8 mouse cellular contexts compared by ENCODE assay signal in the genomic region with DNA sequence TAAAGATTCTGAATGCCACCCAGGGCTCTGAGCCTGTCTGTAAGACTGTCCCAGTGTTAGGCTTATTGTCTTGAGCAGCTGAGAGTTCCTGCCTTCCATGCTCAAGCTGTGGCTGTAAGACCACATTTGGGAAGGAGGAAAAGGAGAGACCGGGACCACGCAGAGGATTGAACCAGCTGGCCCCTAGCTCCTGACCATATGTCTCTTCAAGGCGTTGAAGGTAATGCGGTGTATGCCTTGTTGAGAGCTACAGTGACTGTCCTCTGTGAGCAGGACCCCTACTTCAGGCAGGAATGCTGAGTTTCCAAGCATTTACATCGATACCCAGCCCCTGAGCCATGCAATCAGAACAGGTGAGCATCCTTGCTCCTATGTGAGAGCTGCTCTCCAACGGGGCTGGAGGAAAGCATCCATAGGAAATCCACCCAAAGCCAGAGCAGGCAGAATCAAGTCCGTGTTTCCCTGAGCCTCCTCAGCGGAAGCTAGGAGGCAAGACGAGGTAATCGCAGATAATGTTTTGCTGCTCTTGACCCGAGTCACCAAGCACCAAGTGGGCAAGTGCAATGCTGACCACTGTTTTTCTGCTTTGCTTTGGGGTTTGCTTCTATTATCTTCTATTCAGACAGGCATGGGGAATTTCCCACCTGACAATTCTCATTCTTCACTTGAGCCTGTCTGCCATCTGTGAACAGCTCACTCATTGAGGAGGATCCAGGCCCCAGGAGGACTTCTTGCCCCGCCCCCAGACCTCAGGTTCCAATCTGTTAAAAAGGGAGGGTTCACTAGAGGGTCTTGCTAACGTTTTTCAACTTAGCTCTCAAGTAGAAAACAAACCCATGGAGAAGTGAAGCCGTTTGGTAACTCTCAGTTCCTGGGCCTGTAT. TPM values are rescaled to one million over a fixed set of nuclear protein-coding genes. Genes with fewer than 3 reads are reported as not detected.
DNase-seq lines count a peak whose midpoint lies in the region; ATAC-seq lines count a peak whose summit lies in the region.

No protein-coding gene starts in this region.

- 38% methylated on average over 14 of the region's 14 CpGs for WGBS in heart, embryonic 16.5 days
- WGBS in forebrain, embryonic 13.5 days, result 36% methylated on average over 14 of the region's 14 CpGs
- WGBS in midbrain, embryonic 11.5 days, result 44% methylated on average over 14 of the region's 14 CpGs

- H3K4me3 ChIP-seq in heart, embryonic 16.5 days (ENCODE audit: low read length), result peak overlapping the region; percentile 37
- H3K4me3 ChIP-seq in forebrain, embryonic 13.5 days, result peak overlapping the region; percentile 80
- H3K4me3 ChIP-seq in midbrain, embryonic 11.5 days (ENCODE audit: low read depth, low read length), result peak overlapping the region; percentile 75; the same call in 1 of the 2 replicates

- H3K27ac ChIP-seq in heart, embryonic 16.5 days (ENCODE audit: low read length), result peak overlapping the region; percentile 65
- H3K27ac ChIP-seq in forebrain, embryonic 13.5 days, result peak overlapping the region; percentile 88
- H3K27ac ChIP-seq in midbrain, embryonic 11.5 days (ENCODE audit: low read depth, low read length), result peak overlapping the region; percentile 67

- peaks cover 40% of the 10 kb centered on the region for H3K4me1 ChIP-seq in heart, embryonic 16.5 days (ENCODE audit: control insufficient read depth, insufficient read depth, low read length)
- H3K4me1 ChIP-seq in forebrain, embryonic 13.5 days, result peaks cover 53% of the 10 kb centered on the region
- peaks cover 40% of the 10 kb centered on the region for H3K4me1 ChIP-seq in midbrain, embryonic 11.5 days (ENCODE audit: control insufficient read depth, insufficient read depth, low read length)

- intact Hi-C loops in heart, postnatal 25 days (cut with DNase I), result loop anchor here (2.0 to 10.0 kb wide), 5 partner anchors 47 to 620 kb away; no protein-coding TSS in a partner anchor

- no peak for ATAC-seq in heart, embryonic 16.5 days (replicated peaks; ENCODE audit: extremely low read depth, insufficient read depth, low FRiP score)
- 0 out of 2 replicates have a peak, but pooled peaks have one; percentile 7 for ATAC-seq in cerebellum, adult (ENCODE audit: insufficient number of reproducible peaks, low FRiP score, low TSS enrichment)
- ATAC-seq in forebrain, embryonic 13.5 days, result peak; percentile 25
- ATAC-seq in midbrain, embryonic 11.5 days (ENCODE audit: low FRiP score), result peak; percentile 26; the same call in 1 of the 2 replicates

- no peak for DNase-seq in heart, postnatal 25 days (ENCODE audit: low spot score)
- DNase-seq in midbrain, embryonic 11.5 days (ENCODE audit: low spot score, missing footprints), result no peak
- DNase-seq in adipocyte (ENCODE audit: low spot score), result no peak
- no peak for DNase-seq in urinary bladder, postnatal 10 days (ENCODE audit: low spot score)
- no peak for DNase-seq in left cerebral cortex, adult 9 months (ENCODE audit: low spot score in 2 of 2)

- H3K27me3 ChIP-seq in heart, embryonic 16.5 days (ENCODE audit: control insufficient read depth, insufficient read depth, low read length), result no peaks in the 10 kb centered on the region
- no peaks in the 10 kb centered on the region for H3K27me3 ChIP-seq in forebrain, embryonic 13.5 days
- no peaks in the 10 kb centered on the region for H3K27me3 ChIP-seq in midbrain, embryonic 11.5 days (ENCODE audit: control insufficient read depth, insufficient read depth, low read length)

- peak overlapping the region; percentile 52 for H3K9ac ChIP-seq in heart, embryonic 16.5 days (ENCODE audit: low read length)
- H3K9ac ChIP-seq in forebrain, embryonic 13.5 days, result peak overlapping the region; percentile 58
- peak overlapping the region; percentile 54 for H3K9ac ChIP-seq in midbrain, embryonic 11.5 days (ENCODE audit: low read length)

- H3K36me3 ChIP-seq in heart, embryonic 16.5 days (ENCODE audit: control insufficient read depth, insufficient read depth), result no peaks in the 10 kb centered on the region
- H3K36me3 ChIP-seq in forebrain, embryonic 13.5 days (ENCODE audit: poor library complexity, severe bottlenecking), result peaks cover 19% of the 10 kb centered on the region
- peaks cover 2% of the 10 kb centered on the region for H3K36me3 ChIP-seq in midbrain, embryonic 11.5 days (ENCODE audit: control insufficient read depth, insufficient read depth, low read length)

- H3K9me3 ChIP-seq in heart, embryonic 16.5 days (replicated peaks; ENCODE audit: control insufficient read depth, low read length), result no peaks in the 10 kb centered on the region
- no peaks in the 10 kb centered on the region for H3K9me3 ChIP-seq in forebrain, embryonic 13.5 days (replicated peaks)
- H3K9me3 ChIP-seq in midbrain, embryonic 11.5 days (ENCODE audit: control insufficient read depth, low read length), result no peaks in the 10 kb centered on the region

- peak overlapping the region; percentile 91 for H3K4me2 ChIP-seq in heart, embryonic 16.5 days (ENCODE audit: low read depth, low read length)
- peak overlapping the region; percentile 86 for H3K4me2 ChIP-seq in forebrain, embryonic 13.5 days
- peak overlapping the region; percentile 92 for H3K4me2 ChIP-seq in midbrain, embryonic 11.5 days

RNA-seq across cellular contexts. Expression of a gene that starts 3.0 kb away (rescaled TPM):
- 3.0 and 3.2 TPM in 2 replicates for polyA plus RNA-seq in heart, embryonic 16.5 days (2015; fragmentation: Nextera tagmentation; extraction: Ambion mirVana)
- 10 to 100 TPM; 30.8 to 32.3 TPM for total RNA-seq in heart, postnatal 25 days (2021)
- polyA plus RNA-seq in forebrain, embryonic 13.5 days (2015; fragmentation: Nextera tagmentation; extraction: Ambion mirVana), result 5.3 and 7.4 TPM in 2 replicates
- polyA plus RNA-seq in midbrain, embryonic 11.5 days (2014; fragmentation: Nextera tagmentation; extraction: Ambion mirVana), result 4.8 TPM in 2 replicates
